Mouse (Mus musculus): ENCODE data around the gene Tmem63a.

DNA sequence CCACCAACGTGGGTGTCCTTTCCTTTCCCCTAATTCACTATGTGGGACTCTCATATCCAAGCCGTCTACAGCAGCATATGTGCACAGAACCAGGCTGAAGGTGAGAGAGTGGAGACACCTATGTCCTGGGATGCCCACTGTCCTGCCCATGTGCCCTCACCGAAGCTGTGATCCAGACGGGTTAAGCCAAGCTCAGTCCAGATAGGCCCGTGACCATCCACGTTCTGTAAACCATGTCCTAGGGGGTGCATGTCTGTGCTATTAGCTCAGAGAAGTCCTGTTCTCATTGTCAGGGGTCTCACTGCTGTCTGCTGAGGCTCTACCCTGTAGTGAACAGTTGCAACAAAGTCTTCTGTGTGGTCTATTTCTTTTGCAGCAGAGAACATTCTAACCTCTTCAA, 65.7 kb downstream of the Tmem63a start:
- TF ChIP-seq POLR2A (IDR thresholded peaks at IDR 0.05; ENCODE audit: control insufficient read depth, low read depth, low read length) (no peak), CTCF (IDR thresholded peaks at IDR 0.05; ENCODE audit: control insufficient read depth, insufficient read depth, insufficient replicate concordance, low read depth, low read length) (no peak)
